Mouse (Mus musculus) forebrain, embryonic 14.5 days (tissue): ENCODE data around the gene Epdr1. TPM values are rescaled to one million over a fixed set of nuclear protein-coding genes. Genes with fewer than 3 reads are reported as not detected.
"Not testable (repeated sequence)": the region's sequence is repeated elsewhere in the genome, so short reads cannot be mapped to it uniquely, and the experiment has no call there.

Experiments used
- ATAC-seq: fragments of 200-750 bp; cut with Nextera tagmentation; 2 replicates; pipeline ENCODE4 v1.8.0; 2017; ENCODE audit warnings: mild to moderate bottlenecking, moderate library complexity
- DNase-seq: peaks from one replicate; pipeline ENCODE4 v3.0.0-alpha.2; 2015; ENCODE audit warnings: low spot score
- H3K27ac ChIP-seq: fragments of 300-500 bp; sonication (generic); 2 replicates; pipeline ENCODE4 v1.5.1; 2014; ENCODE audit warnings: low read depth, mild to moderate bottlenecking, control low read depth, low read length, moderate library complexity
- H3K27me3 ChIP-seq: fragments of 300-500 bp; sonication (generic); replicated peaks from 2 replicates; pipeline ENCODE4 v1.6.1; 2014; ENCODE audit warnings: low read length, control low read depth, mixed read lengths; ENCODE audit not compliant: control insufficient read depth, insufficient read depth
- H3K36me3 ChIP-seq: fragments of 300-500 bp; sonication (generic); 2 replicates; pipeline ENCODE4 v1.6.1; 2014; ENCODE audit warnings: low read length, control low read depth; ENCODE audit not compliant: control insufficient read depth, insufficient read depth
- H3K4me1 ChIP-seq: fragments of 300-500 bp; sonication (generic); 2 replicates; pipeline ENCODE4 v1.6.1; 2014; ENCODE audit warnings: antibody characterized with exemption, low read length, control low read depth; ENCODE audit not compliant: control insufficient read depth, insufficient read depth
- H3K4me2 ChIP-seq: fragments of 300-500 bp; sonication (generic); 2 replicates; pipeline ENCODE4 v1.6.1; 2014; ENCODE audit warnings: mild to moderate bottlenecking, control low read depth, low read length
- H3K4me3 ChIP-seq: fragments of 300-500 bp; sonication (generic); 2 replicates; pipeline ENCODE4 v1.5.1; 2014; ENCODE audit warnings: low read depth, low read length, control low read depth
- H3K9ac ChIP-seq: fragments of 300-500 bp; sonication (generic); 2 replicates; pipeline ENCODE4 v1.6.1; 2014; ENCODE audit warnings: mild to moderate bottlenecking, low read length, control low read depth, moderate library complexity
- H3K9me3 ChIP-seq: fragments of 300-500 bp; sonication (generic); replicated peaks from 2 replicates; pipeline ENCODE4 v1.6.1; 2016; ENCODE audit warnings: low read length, control low read depth, mixed read lengths; ENCODE audit not compliant: control insufficient read depth
- WGBS: fragments of 180-500 bp; shearing (Covaris S2); extraction: QIAGEN DNeasy Blood & Tissue Kit; methylation state at CpG from one replicate; pipeline ENCODE4 v1.1.7; 2014; 5-methylcytosine and 5-hydroxymethylcytosine counted together
- polyA plus RNA-seq: library from polyadenylated mRNA; unstranded; fragments of >200 nt; fragmentation: Nextera tagmentation; extraction: Ambion mirVana; gene quantifications from 2 replicates; pipeline ENCODE4 v1.2.1, GENCODE M21; 2014

Gene Epdr1
- polyA plus RNA-seq, 1 experiment from 2014 or later, result 27.4 TPM

DNA sequence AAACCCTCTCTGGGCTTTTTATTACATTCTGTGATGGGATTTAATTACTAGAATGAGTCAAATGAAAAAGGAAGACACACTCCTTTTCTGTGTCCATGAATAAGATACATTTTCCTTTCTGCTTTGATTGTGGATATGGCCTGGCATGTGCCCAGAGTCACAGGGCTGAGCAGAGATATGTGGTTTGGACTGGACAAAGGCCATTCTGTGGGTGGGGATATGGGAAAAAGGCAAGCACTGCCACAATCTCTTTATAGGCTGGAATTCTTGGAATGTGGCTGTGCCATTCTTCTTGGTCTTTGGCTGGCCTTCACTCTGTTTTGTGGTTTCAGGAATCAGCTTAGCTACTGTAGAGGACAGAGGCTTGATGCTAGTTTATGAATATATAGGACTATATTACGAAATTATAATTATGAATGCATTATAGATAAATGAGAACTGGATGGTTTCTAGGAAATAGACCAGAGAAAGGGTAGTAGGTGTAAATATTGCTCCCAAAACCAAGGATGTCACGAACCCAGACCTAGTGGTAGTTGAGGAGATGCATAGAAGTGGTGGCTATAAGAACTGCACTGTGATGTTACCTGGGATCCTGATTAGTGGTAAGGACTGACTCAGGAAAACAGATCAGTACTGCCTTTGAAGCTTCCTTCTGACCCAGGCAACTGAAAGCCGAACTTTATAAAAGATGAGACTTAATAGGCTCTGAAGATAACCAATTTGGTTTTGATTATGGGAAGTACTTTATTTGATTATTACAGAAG, 28.5 kb downstream of the Epdr1 start:
- no peak overlapping the region for H3K9ac ChIP-seq

DNA sequence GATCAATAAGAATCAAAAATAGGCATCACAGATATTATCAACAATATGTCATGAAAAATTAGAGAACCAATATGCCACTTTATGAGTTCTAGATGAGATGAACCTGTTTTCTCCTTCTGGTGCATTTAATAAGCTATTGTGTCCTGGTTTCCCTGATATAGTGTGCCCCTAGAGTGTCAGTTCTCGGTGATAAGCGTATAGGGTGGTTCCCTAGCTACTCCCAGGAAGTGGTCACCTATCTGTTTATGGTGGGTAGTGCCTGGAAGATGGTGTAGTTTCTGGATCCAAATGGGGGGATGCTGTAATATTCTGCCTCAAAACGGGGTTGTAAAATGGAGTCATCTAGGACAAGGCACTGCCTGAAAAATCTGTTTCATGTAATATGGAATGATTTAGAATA, 43.8 kb downstream of the Epdr1 start:
- ATAC-seq (no peak), DNase-seq (no peak)
- Histone ChIP-seq H3K9ac (no peak overlapping the region), H3K4me2 (no peak overlapping the region), H3K4me1 (no peaks in the 10 kb centered on the region), H3K27me3 (no peaks in the 10 kb centered on the region), H3K36me3 (no peaks in the 10 kb centered on the region), H3K4me3 (no peak overlapping the region), H3K27ac (no peak overlapping the region), H3K9me3 (no peaks in the 10 kb centered on the region)
- WGBS, result 91% methylated on average over 3 of the region's 3 CpGs

More for the DNA sequence above, 28.5 kb downstream of the Epdr1 start:
- no peak overlapping the region for H3K4me3 ChIP-seq
- no peaks in the 10 kb centered on the region for H3K4me1 ChIP-seq
- H3K27ac ChIP-seq, result no peak overlapping the region
- 88% methylated on average over 3 of the region's 3 CpGs for WGBS
- DNase-seq (no peak), ATAC-seq (no peak)
- no peaks in the 10 kb centered on the region for H3K9me3 ChIP-seq
- no peaks in the 10 kb centered on the region for H3K36me3 ChIP-seq
- H3K27me3 ChIP-seq, result no peaks in the 10 kb centered on the region
- no peak overlapping the region for H3K4me2 ChIP-seq

DNA sequence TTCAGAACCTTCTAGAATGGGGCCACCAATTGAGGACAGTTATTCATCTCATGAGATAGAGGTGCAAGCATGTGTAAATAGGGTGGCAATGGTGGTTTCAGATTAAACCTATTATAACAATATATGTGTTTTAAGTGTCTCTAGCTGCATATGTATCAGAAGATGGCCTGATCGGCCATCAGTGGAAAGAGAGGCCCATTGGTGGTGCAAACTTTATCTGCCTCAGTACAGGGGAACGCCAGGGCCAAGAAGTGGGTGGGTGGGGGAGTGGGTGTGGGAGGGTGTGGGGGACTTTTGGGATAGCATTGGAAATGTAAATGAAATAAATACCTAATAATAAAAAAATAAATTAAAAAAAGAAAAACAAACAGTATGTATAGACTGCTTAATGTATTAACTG, 45.0 kb downstream of the Epdr1 start:
- not testable (repeated sequence) for H3K36me3 ChIP-seq, H3K4me2 ChIP-seq, DNase-seq, H3K9ac ChIP-seq, ATAC-seq, H3K4me3 ChIP-seq, H3K4me1 ChIP-seq, H3K9me3 ChIP-seq, H3K27me3 ChIP-seq, H3K27ac ChIP-seq
- 90% methylated on average over 2 of the region's 2 CpGs for WGBS

DNA sequence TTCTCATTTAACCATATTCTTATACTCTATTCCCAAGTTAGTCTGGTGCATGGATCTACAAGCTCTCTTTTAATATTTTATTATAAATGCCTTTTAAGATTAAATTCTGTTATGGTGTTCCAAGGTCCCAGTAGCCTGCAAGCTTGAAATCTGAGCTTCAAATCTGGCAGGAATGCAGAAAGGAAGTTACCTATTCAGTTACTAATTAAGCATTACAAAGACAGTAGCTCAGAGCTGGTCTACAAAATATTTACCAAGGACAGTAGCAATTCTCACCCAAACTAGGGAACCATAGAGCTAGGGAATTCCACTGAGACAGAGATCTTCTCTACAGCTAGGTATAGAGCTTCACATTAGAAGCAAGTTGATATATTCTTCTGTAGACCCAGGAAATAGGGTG, 49.6 kb downstream of the Epdr1 start:
- DNase-seq, H3K4me3 ChIP-seq, H3K9me3 ChIP-seq, H3K27ac ChIP-seq, H3K4me2 ChIP-seq, H3K27me3 ChIP-seq, H3K9ac ChIP-seq, ATAC-seq, H3K36me3 ChIP-seq, H3K4me1 ChIP-seq: not testable (repeated sequence)

DNA sequence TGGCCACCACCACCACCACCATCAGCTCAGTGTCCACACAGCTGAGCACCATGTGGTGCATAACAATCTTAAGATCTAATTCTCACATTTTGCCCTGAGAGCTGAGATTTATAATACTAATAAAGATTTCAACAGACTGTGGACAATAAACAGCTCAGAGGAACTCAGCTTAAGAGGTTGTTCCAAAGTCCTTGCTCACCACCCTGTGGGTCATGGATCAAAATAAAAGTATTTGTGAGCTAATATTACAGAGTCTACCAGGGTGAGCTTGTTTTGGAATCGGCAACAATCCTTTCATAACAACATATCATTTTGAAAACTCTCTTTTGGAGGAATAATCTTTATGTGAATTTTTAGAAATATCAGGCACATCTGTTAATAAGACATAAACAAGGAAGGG, 57.2 kb downstream of the Epdr1 start:
- no peak for DNase-seq
- no peak overlapping the region for H3K4me3 ChIP-seq
- no peak overlapping the region for H3K27ac ChIP-seq
- H3K36me3 ChIP-seq, result no peaks in the 10 kb centered on the region
- H3K4me2 ChIP-seq, result no peak overlapping the region
- no peaks in the 10 kb centered on the region for H3K27me3 ChIP-seq
- H3K4me1 ChIP-seq, result no peaks in the 10 kb centered on the region
- no peaks in the 10 kb centered on the region for H3K9me3 ChIP-seq
- WGBS, result 89% methylated on average over 1 of the region's 1 CpGs
- H3K9ac ChIP-seq, result no peak overlapping the region
- ATAC-seq, result no peak

DNA sequence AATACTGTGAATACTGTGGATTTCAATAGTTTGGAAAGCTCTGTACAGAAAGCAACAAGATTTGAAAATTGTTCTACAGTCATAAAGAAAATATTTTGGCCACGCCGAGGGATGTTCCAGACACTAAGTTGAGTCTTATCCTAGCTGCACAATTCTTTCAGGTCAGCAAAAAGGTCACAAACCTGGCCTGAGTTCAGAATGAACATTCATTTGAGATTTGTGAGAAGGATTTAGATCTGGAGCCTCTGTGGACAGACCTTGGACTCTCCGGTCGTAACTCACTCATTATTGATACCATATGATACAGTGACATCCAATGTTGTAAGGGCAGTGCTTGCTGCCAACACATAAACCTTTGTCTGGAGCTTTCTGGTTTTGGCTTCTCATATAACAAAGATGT, 64.3 kb downstream of the Epdr1 start:
- Histone ChIP-seq H3K4me1 (no peaks in the 10 kb centered on the region), H3K36me3 (no peaks in the 10 kb centered on the region), H3K4me3 (no peak overlapping the region), H3K9ac (no peak overlapping the region), H3K4me2 (no peak overlapping the region), H3K27me3 (no peaks in the 10 kb centered on the region), H3K9me3 (no peaks in the 10 kb centered on the region), H3K27ac (no peak overlapping the region)
- no peak for DNase-seq
- 96% methylated on average over 4 of the region's 4 CpGs for WGBS
- ATAC-seq, result no peak

Other genes with a start within 250 kb of the Epdr1 start
- 199 and 213 TPM in 2 replicates for gene Stard3nl, start 224.1 kb downstream of the Epdr1 start, polyA plus RNA-seq
- 2.9 and 3.3 TPM in 2 replicates for gene Sfrp4, start 3.2 kb upstream of the Epdr1 start, polyA plus RNA-seq
- not detected in 2 replicates for gene Nme8, start 77.9 kb upstream of the Epdr1 start, polyA plus RNA-seq
- gene Gpr141, start 204.3 kb upstream of the Epdr1 start, polyA plus RNA-seq, result 0.23 and 0.47 TPM in 2 replicates